Mouse (Mus musculus) fibroblast of lung, adult 2 months (primary cell): Measurements from ENCODE around the gene D8Ertd738e.
A peak's percentile ranks its signal among the peaks of the same experiment; 100 is the strongest.

Experiments
- DNase-seq: peaks from one replicate; pipeline ENCODE4 v3.0.0-alpha.2; 2011; ENCODE audit warnings: low read depth

D8Ertd738e gene

DNA sequence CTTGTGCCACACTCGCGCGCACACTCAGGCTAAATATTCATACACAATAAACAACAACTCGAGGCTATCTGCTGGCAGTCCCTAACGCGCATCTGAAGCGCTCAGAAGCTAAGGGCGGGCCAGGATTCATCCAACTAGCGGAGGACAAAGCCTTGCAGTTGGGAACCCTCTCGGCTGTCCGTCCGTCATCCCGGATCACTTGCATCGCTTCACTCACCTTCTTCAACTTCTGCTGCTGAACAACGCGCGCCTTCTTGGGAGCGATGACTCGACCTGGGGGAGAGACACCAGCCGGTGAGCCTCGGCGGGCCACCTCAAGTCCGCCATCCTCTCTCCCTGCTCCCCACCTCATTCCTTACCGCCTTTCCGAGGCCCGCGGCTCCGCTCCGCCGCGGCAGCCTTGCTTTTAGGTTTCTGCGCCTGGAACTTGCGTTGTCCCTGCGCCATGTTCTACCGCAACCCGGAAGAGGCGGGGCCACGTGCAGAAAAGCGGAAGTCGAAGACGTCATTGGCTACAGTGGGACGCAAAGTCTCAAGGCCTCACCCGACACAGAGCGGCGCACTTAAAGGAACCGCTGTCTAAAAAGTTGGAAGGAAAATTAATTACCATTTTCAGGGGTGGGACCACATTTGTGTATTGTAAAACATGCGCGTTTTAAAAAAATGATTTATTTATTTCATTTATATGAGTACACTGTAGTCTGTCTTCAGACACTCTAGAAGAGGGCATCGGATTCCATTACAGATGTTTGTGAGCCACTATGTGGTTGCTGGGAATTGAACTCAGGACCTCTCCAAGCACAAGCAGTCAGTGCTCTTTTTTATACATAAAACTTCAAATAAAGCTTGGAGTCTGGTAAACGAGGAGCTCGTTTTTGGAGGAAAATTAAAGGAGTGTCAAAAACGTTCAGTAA is at the start of gene D8Ertd738e:
D8Ertd738e (minus strand) TSS at position 463 of the 914 bp plus-strand sequence.
- DNase-seq: peak; percentile 80

DNA sequence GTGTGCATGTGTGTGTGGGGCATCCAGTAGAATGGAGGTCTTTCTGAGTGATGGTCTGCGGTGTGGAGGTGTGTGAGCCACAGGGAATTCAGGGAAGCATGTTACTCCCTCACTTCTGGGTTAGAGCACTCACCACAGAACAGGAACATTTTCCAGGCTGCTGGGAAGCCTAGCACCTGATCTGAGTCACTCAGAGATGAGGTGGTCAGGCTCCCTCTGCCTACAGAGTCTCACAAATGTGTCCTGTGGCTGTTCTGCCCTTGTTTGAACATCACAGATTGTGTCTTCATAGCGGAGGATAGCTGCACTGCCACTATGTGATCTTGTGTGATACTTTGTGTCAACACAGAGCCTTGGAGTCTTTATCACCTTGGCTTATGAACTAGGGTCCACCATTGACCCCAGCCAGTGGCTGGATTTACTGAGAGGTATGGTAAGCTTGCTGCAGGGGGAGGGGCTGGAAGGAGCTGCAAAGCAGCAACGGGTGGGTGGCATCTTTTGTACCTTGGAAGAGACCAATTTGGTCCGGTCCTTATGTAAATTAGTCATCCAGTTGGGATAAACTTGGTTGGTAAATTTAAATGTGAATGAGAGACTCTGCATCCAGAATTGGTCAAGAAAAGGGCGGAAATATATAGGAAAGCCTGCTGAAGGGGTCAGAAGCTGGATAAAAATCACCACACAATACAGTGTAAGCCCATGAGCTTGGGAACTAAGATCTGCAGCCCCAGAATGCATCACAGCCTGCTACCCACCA is 47.7 kb upstream of the D8Ertd738e start:
- DNase-seq: no peak

DNA sequence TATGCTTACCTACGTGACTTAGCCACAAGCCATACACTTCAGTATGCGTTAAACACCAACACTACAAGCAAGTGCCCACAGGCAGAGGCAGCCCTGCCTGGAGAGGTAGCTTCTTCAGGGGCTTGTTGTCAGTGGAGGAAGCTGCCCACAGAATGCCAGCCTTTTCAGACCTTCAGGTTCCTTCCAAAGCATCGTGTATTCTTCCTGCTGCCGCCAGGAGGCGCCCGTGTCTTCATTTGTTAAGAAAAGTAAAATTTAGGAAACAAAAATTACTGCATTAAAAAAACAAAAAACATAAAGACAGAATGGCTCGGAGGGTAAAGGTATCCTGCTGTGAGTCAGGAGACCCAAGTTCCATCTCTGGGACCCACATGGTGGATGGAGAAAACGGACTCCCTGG is 42.2 kb upstream of the D8Ertd738e start:
- peak; percentile 44 for DNase-seq

DNA sequence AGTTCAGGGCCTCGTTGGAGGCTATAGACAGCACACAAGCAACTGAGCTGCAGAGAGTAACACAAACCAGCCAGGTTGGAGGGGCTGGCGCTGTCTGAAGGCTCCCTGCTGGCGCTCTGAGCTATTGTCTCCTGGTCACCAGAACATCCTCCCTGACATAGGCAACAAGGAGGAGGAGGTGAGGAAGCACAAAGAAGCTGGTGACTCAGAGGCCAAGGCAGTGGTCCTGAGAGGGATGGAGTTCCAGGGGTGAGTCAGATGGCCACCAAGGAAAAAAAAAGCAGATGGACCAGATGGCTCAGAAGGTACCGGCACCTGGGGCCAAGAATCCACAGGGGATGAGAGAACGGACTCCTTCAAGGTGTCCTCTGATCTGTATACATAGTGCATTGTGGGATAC is 41.6 kb upstream of the D8Ertd738e start:
- no peak for DNase-seq

DNA sequence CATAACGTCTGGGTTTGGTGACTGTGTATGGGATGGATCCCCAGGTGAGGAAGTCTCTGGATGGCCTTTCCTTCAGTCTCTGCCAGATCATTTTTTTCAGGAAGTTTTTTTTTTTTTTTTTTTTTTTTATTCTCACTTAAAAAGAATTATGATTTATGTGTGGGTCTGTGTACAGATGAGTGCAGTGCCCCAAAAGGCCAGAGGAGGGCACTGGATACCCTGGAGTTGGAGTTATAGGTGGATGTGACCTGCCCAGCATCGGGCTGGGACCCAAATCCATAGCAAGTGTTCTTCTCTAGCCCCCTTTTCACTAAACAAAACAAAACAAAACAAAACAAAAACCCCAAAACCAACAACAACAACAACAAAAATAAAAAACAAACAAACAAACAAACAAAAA is 39.4 kb upstream of the D8Ertd738e start:
- DNase-seq: no peak

DNA sequence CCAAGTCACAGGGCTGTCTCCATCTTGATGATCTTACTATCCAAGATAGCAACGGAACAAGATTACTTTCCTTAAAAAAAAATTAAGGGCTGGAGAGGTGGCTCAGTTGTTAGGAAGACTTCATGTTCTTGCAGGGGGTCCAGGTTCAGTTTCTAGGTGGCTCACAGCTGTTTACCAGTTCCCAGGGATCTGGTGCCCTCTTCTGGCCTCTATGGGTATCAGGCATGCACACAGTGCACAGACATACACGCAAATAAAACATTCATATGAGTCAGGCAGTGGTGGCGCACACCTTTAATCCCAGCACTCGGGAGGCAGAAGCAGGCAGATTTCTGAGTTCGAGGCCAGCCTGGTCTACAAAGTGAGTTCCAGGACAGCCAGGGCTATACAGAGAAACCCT is 36.1 kb upstream of the D8Ertd738e start:
- peak; percentile 34 for DNase-seq

DNA sequence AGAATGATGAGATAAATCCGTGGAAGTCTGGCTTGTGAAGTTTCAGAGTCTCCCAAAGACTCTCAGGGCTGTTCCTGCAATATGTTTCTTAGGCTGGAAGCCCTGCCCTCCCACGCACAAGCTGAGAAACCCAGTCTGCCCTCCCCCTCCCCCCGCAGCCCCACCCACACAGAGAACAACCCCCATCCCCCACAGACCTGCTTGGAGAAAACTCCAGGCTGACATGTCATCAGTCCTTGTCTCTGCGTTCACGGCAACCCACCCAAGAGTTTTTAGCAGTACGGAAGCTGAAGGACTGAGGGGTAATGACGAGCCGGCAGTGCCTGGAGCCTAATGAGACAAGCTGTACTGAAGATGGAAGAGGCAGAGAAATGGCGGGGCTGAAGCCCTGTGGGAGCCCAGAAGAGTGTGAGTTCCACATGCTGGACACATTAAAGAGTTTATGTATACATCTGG is 35.1 kb upstream of the D8Ertd738e start:
- DNase-seq: no peak

DNA sequence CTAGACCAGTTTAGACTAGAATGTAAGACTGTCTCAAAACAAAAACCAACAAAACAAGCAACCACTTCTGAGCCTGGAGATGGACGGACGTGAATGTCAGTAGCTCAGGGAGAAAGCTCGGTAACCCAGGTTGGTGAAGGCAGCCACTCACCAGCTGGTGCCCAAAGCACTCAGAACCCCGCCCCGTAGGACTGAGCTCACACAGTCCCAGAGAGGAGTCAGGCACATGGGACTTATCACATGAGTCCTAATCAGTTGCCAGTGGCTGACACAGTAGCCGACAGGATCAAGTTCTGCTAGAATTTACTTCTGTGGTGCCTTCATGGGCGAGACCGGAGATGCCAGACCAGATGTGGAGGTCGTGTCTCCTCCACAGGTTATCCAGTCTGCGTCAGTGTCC is 31.3 kb upstream of the D8Ertd738e start:
- DNase-seq: no peak

DNA sequence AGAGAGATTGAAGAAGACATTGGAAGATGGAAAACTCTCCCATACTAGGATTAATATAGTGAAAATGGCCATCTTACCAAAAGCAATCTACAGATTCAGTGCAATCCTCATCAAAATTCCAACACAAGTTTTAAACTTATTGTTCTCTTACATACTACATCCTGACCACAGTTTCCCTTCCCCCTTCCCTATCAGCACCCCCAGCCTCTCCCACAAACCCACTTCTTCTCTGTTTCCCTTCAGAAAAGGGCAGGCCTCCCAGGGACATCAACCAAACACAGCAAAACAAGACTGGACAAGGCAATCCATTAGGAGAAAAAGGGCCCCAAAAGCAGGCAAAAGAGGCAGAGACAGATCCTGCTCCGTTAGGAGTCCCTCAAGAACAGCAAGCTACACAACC is 26.9 kb upstream of the D8Ertd738e start:
- no peak for DNase-seq

DNA sequence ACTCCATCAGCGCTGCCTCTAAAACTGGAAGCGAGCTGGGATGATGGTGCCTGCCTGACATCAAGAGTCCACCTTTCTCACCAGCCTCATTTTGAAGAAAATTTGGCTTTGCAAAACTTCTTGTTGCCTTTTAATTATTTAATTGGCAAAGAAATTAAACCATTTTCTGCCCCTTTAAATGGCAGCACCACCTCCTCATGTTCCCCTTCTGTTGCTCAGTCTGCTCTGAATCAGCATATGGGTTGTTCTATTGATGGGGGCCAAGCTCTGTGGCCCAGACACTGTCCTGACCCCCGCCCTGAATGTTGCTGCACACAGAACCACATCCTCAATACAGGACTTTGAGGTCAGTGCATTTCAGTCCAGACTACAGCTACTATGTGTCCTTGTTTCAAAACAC is 24.4 kb upstream of the D8Ertd738e start:
- no peak for DNase-seq

DNA sequence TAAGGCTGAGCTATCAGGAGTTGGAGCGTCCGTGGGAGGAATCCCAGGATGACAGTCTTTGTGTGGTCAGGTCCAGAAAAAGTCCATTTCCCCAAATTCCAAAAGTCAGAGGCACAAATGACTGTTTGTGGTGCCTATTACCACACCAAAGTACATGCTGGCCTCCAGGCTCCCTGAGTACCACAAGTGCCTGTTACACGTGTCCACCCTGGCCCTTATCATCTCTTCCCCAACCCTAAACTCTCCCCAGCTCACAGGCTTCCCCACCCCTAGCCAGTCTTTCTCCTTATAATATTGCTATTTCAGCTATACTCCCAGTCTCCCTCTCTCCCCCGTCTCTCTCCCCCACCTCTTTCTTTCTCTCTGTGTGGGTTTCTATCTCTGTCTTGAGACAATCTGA is 22.8 kb upstream of the D8Ertd738e start:
- no peak for DNase-seq

DNA sequence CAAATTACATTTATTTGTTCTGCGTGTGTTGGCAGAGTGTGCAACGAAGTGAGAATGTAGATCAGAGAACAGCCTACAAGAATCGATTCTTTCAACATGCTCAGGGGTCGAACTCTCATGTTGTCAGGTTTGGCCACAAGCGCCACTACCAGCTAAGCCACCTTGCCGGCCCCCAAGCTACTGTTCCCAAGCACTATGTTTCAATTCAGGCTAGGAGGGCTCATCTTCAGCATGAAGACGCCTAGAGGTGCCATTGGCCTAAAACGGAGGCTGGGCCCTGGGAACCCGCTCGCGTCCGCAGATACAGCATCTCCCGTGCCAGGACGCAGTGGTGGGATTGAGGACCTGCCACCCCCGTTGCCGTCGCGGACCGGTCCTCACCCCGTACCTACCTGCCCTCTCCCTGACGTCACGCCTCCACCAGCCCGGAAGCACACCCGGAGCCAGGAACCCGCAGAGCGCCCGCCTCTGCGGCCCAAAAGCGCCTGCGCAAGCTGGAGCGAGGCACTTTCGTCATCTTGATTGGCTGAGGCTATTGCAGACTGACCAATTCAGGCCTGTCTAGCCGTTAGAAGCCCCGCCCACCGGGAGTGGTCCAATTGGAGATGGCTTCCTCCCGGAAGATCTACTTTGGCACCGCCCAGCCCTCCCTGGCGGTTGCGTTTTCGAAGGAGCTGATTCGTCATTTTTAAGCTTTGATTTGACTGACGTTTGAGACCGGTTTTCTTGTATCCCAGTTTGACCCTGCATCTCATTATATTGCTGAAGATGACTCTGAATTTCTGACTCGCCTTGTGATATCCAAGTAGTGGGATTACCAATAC is 20.6 kb upstream of the D8Ertd738e start, which contains the start of gene Ccdc130:
Ccdc130 (minus strand) TSS at position 431 of the 824 bp plus-strand sequence.
- peak; percentile 99 for DNase-seq

DNA sequence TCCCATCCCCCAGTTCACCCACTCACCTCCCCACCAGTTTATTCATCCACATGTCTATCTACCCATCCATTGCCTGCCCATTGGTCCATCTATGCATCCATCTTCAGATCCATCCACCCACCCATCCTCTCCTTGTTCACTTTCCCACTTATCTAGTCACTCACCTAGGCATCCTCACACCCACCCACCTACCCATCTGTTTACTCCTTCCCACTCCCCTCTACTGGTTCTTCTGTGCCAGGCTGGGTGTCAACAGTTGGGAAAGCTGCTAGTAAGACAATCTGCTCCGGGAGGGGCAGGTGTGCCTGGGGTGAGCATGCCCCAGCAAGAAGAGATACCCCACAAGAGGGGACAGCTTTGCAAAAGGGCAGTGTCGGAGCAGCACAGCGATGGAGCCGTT is 11.6 kb upstream of the D8Ertd738e start:
- no peak for DNase-seq

DNA sequence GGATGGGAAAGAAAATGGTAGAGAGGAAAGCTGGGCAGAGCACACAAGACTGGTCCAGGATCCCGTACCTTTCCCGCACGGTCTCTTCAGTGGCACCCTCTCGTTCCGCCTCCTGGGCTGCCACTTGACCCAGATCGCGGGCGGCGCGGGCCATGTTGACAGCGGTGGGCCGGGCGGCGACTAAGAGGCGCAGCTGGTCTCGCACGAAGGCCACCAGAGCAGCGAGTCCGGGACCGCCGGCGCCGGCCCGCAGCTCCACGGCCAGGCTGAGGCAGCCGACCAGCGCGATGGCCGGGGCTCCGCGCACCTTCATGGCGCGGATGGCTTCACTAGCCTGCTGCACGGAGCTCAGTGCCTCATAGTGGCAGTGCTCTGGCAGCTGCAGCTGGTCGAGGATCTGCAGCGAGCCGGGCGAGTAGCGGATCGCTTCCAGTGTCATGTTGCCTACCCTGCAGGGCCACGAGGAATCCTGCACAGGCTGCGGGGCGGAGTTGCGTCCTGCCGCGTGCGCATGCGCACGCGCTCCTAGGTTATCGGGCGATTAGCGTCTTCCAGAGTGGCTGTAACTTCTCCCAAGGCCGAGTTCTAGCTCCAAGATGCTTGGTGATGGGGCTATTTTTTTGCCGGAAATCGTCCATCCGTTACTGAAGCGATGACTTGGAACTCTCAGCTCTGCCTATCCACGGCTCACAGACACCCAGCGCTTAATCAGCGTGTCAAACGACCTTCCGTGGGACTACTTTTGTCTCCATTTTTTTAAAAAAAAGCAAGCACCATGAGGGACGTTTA is 7.5 kb upstream of the D8Ertd738e start, which contains the start of gene Mri1:
Mri1 (minus strand) TSS at position 505 of the 789 bp plus-strand sequence.
- DNase-seq: peak; percentile 79

DNA sequence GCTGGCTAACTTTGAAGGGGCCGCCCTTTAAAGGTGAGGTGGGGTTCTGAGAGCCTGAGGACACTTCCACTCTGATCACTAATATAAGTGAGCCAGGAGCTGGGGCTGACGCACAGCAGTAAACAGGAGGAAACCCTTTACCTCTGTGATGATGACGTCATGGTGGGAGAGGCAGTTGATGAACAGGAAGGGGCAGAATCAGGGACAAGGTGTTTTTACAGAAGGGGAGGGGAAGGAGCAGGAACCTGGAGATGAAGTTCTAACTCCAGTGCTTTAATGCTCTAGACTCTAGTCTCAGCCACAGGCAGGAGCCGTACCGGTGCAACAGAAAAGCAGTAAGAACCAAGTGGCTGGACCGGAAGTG is 6.9 kb upstream of the D8Ertd738e start:
- no peak for DNase-seq

DNA sequence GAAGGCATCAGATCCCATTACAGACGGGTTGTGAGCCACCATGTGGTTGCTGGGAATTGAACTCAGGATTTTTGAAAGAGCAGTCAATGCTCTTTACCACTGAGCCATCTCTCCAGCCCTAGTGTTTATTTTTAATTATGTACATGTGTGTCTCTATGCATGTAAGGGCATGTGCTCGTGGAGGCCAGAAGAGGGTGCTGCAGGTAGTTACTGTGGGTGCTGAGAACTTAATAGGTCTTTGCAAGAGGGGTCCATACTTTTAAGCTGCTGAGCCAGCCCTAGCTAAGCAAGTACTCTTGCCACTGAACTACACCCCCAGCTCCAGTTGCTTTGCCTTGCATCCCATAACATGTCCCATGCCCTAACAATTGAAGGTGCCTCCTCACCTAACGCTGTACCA is 6.3 kb upstream of the D8Ertd738e start:
- no peak for DNase-seq

DNA sequence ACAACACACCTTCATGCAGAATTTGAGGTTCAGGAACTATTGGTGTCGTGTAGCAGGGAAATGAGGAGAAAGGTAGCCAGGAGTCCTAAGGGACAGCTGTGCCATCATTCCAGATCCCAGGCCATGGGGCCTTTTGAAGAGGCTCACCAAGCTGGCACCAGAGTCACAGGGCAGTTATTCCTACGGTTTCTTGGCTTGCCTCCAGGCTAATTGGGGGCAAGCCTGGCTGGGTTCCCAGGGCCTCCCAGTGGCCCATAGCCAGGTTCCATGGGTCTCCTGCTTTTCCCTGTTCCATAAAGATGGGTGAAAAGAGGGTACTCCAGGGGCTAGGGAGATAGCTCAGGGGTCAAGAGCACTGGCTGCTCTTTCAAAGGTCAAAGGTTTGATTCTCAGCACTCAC is 7.7 kb downstream of the D8Ertd738e start:
- no peak for DNase-seq

DNA sequence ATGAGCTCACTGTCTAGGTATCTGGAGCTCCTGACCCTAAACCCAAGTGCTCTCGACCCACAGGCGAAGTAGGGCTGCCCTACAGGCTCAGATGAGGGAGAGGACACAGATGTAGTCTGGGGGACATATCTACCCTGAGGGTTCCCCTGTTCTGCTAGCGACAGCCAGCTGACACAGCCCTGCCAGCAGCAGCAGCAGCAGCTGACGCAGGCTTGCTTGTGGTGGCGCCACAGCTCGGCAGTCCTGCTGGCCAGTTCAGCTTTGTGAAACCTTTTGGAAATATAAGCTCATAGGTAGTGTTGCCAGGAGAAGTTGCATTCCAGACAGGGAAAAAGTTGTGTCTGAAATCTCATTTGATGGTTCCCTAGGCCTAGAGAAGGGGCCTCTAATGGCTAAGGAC is 8.4 kb downstream of the D8Ertd738e start:
- no peak for DNase-seq

DNA sequence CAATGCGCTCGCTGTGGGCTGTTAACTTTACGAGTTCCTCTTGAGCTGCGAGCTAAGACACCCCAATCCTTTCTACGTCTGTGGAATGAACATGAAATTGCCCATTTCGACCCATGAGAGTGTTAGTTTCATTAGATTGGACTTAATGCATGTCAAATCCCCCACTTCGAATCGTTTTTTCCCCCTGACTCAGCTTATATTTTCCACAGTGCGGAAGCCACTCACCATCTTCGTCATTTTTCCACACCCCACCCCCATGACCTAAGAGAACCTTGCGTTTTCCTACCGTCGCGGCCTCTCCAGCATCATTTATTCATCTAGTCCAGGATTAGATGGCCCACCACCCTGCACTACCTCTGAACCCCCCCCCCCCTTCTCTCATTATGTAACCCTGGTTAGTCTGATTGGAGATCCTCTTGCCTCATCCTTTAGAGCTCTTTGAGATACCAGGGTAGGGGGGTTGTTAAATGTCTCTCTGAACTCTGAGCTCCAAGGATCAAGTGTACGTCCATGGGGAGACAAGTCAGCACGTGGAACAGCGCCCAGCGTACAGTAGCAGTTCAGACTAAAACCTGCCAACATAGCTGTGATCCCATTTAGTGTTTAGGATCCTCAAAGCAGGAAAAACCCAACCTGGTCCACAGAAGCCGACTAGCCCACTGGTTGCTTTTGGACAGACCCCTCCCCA is 11.8 kb downstream of the D8Ertd738e start:
- no peak for DNase-seq

DNA sequence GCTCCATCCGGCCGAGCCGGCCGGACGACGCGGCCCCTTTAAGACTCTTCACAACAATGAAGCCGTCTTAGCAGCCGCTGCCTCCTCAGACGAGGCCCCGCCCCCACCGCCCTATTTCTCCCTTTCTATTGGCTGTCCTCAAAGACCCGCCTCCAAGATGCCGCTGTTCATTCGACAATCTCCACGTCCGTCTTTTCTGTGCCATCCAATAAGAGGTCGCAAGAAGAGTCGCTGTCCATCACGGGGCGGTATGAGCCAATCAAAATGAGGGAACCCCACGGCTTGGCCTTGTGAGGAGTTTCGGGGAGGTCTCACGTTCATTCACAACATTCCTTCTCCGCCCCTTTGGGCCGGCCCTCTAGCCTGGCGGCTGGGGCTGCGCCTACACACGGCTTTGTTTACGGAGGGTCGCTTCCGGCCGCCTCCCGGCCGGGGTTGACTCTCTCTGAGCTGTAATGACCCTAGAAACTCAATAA is 12.5 kb downstream of the D8Ertd738e start, which contains the start of gene Zswim4:
Zswim4 (minus strand) TSS at position 58 of the 476 bp plus-strand sequence.
- peak; percentile 99 for DNase-seq
